Mouse (Mus musculus) thymus, postnatal 10 days (tissue): ENCODE data around the gene Ctsc.
"Not testable (repeated sequence)": the region's sequence is repeated elsewhere in the genome, so short reads cannot be mapped to it uniquely, and the experiment has no call there.

ENCODE experiments used
- DNase-seq, 2 experiments: peaks; one replicate each; pipeline ENCODE4 v3.0.0; 2021; ENCODE audit warnings: low spot score in 2 of 2

The Ctsc gene

GRCm38 (mm10) chr7:88277858-88278627 is at the start of gene Ctsc:
Ctsc (plus strand) TSS chr7:88278085.
- DNase-seq = peak; percentile 92 to 93

- no peak for DNase-seq
Measured at GRCm38 (mm10) chr7:88229051-88229450, 48.8 kb upstream of the Ctsc start.

DNA sequence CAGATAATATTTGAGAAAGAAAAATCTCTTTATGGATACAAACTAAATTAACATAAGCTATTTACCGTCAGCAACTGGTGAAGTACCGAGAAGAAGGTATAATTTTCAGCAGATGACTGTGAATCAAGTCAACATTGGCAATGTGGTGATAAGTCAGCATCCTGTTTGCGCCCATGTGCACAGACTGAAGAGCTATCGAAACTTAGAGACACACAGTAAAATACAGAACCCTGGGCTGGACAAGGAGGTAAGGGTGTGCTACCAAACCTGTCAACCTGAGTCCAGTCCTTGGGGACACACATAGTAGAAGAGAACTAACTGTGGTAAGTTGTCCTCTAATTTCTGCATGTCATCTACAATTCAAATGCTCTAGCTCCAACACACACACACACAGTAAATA is 47.8 kb upstream of the Ctsc start:
- no peak for DNase-seq

DNA sequence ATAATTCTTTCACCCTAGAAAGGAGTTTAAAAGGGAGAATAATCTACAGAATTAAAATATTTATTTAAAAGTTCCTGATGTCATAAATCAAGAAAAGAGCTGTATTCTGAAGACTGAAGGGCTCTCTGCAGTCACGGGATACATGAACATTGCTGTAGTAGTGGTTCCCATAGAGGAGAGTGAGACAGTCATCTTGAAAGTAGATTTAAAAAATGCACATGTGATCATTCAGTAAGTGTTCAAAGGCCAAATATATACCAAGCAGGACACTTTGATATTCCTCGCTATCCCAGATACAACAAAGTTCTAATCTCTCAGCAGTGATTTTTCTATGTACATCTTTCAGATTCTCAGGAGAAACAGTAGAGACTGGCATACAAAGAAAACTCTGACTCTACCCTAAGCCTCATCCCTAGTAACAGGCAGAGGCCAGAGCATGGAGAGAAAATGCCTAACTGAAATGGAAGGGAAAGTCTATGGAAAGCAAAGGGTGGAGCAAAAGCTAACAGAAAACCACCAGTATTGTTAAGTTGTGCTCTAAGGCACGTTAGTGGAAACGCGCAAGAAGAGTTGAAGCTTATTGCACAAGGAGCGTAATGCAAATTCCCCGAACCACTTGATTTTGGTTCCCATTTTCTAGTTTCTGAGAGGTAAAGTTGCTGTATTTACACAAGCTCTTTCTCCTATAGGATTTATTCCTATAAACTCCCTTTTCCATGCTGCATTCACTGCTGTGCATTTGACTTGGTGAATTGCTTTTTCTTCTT is 46.9 kb upstream of the Ctsc start:
- DNase-seq = no peak

DNA sequence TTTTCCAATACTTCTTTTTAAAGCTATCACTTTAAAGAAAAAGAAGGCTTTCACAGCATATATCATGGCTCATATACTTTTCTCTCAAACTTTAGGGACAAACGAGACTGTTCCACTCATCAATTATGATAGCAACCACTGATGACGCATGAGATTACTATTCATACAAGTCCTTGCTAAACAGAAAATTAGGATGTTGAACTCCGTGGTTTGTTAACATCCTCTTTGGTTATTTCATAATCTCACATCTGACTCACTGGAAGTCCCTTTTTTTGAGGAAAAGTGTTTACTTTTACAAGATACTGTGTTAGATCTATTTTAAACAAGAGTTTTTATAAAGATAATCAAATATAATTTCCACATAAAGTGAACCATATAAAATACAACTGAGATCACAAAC is 34.8 kb upstream of the Ctsc start:
- no peak for DNase-seq

GRCm38 (mm10) chr7:88244462-88244861 is 33.4 kb upstream of the Ctsc start:
- DNase-seq = no peak

GRCm38 (mm10) chr7:88250380-88250779 is 27.5 kb upstream of the Ctsc start:
- DNase-seq = not testable (repeated sequence)

- DNase-seq = no peak
Measured at GRCm38 (mm10) chr7:88251535-88251934, 26.4 kb upstream of the Ctsc start.

- DNase-seq = no peak
Measured at GRCm38 (mm10) chr7:88252129-88252528, 25.8 kb upstream of the Ctsc start.

- no peak for DNase-seq
Measured at GRCm38 (mm10) chr7:88254884-88255283, 23.0 kb upstream of the Ctsc start.

GRCm38 (mm10) chr7:88259155-88259925 is 18.5 kb upstream of the Ctsc start:
- DNase-seq = no peak

GRCm38 (mm10) chr7:88261799-88262198 is 16.1 kb upstream of the Ctsc start:
- DNase-seq = no peak

DNA sequence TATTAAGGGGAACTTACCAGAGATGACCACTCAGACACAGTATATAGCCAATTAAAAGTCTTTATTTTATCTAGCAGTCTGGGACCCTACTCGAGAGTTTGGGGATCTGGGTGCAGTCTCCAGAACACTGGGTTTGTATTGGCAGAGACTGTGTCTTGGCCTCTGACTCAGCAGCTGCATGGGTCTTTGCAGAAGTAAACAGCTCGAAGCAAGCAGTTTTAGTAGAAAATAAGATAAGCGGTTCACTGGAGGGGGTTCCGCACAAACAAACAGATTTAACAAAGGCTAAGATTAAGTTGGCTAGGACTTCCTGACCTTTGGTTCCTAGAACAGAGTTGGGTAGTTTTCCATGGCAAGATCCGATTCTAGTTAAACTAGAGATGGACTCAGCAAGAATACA is 13.0 kb upstream of the Ctsc start:
- DNase-seq = no peak

DNA sequence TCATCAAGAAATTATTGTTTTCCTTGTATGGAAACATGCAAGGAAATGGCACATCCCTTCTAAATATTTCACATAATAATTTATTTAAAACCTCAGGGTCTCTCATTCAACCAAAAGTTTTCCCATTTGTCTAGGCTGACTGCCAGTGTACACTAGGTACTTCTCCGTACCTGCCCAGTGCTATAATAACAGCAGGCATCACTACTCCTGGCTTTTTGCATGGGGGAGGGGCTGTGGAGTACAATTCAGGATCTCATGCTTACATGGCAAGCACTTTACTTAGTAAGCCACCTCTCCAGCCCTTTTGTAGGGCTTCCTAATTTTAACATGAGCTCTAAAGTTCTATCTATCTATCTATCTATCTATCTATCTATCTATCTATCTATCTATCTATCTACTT is 8.0 kb upstream of the Ctsc start:
- no peak for DNase-seq

DNA sequence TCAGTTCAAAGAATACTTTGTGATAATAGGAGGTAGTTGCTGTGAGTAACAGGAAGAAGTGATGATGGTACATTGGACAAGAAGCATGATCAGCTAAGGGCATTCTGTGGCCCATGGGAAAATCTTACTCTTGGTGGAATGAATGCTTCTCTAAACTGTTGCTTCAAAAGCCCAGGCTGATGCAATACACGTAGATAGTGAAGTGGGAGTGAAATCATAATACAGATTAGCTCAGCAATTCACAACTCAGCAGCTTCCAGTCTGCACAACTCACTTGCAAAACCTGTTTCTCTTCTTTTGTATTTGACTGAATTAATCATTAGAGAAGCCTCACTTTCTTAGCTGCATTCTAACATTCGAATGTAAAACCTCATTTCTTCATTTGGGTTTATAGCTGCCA is 6.4 kb upstream of the Ctsc start:
- DNase-seq = no peak

DNA sequence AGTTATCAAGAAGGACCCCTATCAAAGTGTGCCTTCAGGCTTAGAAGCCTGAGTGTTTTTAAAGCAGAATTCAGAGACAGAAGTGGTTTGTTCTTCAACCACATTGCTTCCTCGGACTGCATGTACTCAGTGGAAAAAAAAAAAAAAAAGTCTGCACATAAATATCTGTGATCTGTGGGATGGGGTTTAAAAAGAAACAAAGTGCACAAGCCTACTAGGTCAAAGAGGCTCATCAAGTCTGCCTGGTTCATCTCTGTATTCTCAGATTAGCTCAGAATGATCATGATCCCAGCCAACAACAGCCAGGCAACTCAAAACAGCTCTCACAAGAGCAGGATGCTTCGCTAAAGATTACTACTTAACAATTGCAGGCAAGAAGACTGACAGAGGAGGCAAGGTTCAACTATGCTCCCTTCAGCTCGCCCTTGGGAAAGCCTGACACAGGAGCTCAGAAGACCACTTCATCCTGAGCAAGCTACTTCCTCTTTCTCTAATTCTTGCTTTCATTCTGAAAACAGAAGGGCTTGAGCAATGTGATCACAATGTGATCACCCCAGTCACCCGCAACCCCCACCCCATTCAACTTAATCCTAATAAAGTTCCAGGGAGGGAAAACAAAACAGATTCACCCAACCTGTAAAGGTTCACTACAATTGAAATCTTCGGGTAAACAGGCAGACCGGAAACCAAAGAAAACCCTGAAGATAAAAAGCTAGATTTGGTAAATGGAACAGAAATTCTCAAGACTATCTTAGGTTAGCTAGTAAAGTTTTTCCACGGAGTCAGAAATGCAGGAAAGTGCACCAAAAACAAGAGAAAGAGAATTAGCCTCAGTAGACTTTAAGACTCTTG is 745 bp upstream of the Ctsc start:
- DNase-seq = peak in 1 of 2 experiments; percentile 5

GRCm38 (mm10) chr7:88278628-88279196 is 827 bp downstream of the Ctsc start:
- no peak for DNase-seq

DNA sequence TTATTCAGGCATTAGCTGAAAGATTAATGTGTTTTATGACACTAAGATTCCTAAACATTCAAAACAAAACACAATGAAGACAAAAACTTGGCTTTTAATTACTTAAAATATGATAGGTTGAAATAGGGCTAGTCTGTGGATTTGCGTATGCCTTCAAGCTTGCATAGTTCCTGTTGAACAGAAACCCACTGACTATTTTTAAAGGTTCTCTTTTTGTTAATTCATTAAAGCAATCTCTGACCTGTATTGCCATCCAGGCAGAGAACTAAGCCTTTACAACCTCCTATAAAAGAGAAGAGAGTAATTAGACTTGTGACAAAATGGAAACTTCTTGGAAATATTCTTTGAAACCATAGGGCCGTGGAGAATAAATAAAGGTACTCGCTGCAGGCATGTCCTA is 7.4 kb downstream of the Ctsc start:
- no peak for DNase-seq

DNA sequence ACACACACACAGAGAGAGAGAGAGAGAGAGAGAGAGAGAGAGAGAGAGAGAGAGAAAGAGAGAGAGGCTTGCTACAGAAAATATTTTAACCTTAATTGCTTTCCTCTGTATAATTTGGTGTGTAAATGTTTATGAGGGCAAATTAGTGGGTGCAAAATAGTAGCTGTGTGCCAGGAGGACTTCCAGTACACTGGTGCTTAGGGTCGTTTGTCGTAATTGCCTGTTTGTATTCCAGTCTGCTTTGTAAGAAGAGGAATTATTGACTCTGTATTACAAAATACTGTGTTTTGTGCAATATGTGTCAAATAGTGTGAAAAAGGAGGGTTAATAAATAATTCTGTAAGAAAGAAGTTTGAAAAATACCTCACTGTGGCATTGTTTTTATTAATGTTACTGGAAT is 13.2 kb downstream of the Ctsc start:
- no peak for DNase-seq

DNA sequence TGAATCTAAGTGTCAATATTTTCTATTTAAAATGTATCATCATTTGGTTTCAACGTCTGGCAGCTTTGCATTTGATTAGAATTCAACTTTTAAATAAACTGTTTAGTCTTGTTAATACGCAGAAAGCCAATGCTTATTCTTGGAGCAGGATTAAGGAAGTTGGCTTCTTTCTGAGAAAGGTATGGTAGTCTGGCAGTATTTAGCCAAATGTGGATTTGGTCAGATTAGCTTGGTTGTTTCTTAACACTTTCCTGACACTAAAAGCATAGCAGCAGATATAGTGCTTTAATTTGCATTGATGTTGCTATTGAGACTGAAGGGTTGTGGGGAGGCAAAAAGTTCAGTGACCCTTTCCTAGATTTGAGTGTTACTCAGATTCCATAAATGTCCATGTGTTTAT is 14.2 kb downstream of the Ctsc start:
- no peak for DNase-seq

DNA sequence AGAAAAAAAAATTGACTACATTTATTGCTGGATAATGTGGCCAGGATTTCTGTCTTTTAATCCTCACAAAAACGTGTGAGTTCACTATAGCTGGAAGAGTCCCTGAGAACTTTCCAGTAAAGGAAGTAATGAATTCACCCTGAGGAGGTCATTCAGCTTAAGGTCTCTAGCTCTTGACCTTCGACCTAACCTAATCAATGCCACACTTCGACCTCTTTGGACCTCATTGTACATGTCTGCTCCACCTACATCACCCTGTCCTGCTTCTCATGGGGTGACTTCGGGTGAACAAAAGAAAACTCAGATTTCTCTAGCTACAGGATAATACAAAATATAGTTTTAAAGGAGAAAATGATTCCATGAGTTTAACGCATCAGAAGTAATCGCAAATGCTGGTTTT is 16.0 kb downstream of the Ctsc start:
- no peak for DNase-seq
